Mouse (Mus musculus) limb, embryonic 11.5 days (tissue): Measurements from ENCODE around the gene Pou2f1. TPM values are rescaled to one million over a fixed set of nuclear protein-coding genes. Genes with fewer than 3 reads are reported as not detected.

Experiments used
- ATAC-seq: fragments of 200-750 bp; cut with Nextera tagmentation; 2 replicates; pipeline ENCODE4 v1.8.0; 2017; ENCODE audit warnings: low read depth; ENCODE audit not compliant: insufficient number of reproducible peaks, low FRiP score, low TSS enrichment
- DNase-seq: peaks from one replicate; pipeline ENCODE4 v3.0.0-alpha.2; 2015; ENCODE audit warnings: low spot score
- H3K27ac ChIP-seq: fragments of 300-500 bp; sonication (generic); replicated peaks from 2 replicates; pipeline ENCODE4 v1.5.1; 2014; ENCODE audit warnings: low read depth, mild to moderate bottlenecking, low read length
- H3K27me3 ChIP-seq: fragments of 300-500 bp; sonication (generic); 2 replicates; pipeline ENCODE4 v1.6.1; 2014; ENCODE audit warnings: mild to moderate bottlenecking, low read length, mixed read lengths; ENCODE audit not compliant: control insufficient read depth, insufficient read depth
- H3K36me3 ChIP-seq: fragments of 300-500 bp; sonication (generic); 2 replicates; pipeline ENCODE4 v1.6.1; 2014; ENCODE audit warnings: mild to moderate bottlenecking, low read length, moderate library complexity, mixed read lengths; ENCODE audit not compliant: control insufficient read depth, insufficient read depth
- H3K4me1 ChIP-seq: fragments of 300-500 bp; sonication (generic); 2 replicates; pipeline ENCODE4 v1.6.1; 2014; ENCODE audit warnings: low read length, mixed read lengths; ENCODE audit not compliant: control insufficient read depth, insufficient read depth
- H3K4me2 ChIP-seq: fragments of 300-500 bp; sonication (generic); 2 replicates; pipeline ENCODE4 v1.6.1; 2014; ENCODE audit warnings: low read depth, mild to moderate bottlenecking, moderate library complexity; ENCODE audit not compliant: severe bottlenecking
- H3K4me3 ChIP-seq: fragments of 300-500 bp; sonication (generic); 2 replicates; pipeline ENCODE4 v1.5.1; 2014; ENCODE audit warnings: low read depth, low read length
- H3K9ac ChIP-seq: fragments of 300-500 bp; sonication (generic); 2 replicates; pipeline ENCODE4 v1.6.1; 2014; ENCODE audit warnings: mild to moderate bottlenecking, low read length
- H3K9me3 ChIP-seq: fragments of 300-500 bp; sonication (generic); 2 replicates; pipeline ENCODE4 v1.6.1; 2016; ENCODE audit warnings: low read length; ENCODE audit not compliant: control insufficient read depth
- WGBS: fragments of 180-500 bp; shearing (Covaris S2); extraction: QIAGEN DNeasy Blood & Tissue Kit; methylation state at CpG from one replicate; pipeline ENCODE4 v1.1.7; 2014; 5-methylcytosine and 5-hydroxymethylcytosine counted together
- polyA plus RNA-seq: library from polyadenylated mRNA; unstranded; fragments of >200 nt; fragmentation: Nextera tagmentation; extraction: Ambion mirVana; gene quantifications from 2 replicates; pipeline ENCODE4 v1.2.1, GENCODE M21; 2014

Pou2f1 gene
- polyA plus RNA-seq, 1 experiment from 2014 or later: 33.7 TPM

DNA sequence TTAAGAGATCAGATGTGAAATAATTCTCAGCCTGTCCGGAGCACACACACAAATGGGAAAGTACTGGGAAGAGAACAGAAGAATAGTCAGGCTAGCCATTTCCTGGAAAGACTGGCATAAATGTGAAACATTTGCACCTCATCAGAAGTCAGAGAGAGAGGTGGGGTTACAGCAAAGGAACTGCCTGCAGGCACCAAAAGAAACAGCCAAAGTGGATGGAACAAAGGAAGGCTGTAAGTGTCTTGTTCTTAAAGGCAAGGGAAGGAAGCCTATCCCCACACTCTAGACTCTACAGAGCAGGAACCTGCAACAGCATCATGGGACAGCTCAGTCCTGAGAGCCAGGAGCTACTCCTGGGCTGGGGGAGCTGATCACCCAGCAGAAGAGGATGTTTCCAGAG is 39.0 kb upstream of the Pou2f1 start:
- Histone ChIP-seq H3K9ac (no peak overlapping the region), H3K4me1 (peaks cover 28% of the 10 kb centered on the region), H3K27ac (no peak overlapping the region), H3K27me3 (no peaks in the 10 kb centered on the region), H3K4me2 (no peak overlapping the region), H3K36me3 (no peaks in the 10 kb centered on the region), H3K4me3 (no peak overlapping the region), H3K9me3 (no peaks in the 10 kb centered on the region)
- 39% methylated on average over 1 of the region's 1 CpGs for WGBS
- DNase-seq: no peak
- no peak for ATAC-seq

DNA sequence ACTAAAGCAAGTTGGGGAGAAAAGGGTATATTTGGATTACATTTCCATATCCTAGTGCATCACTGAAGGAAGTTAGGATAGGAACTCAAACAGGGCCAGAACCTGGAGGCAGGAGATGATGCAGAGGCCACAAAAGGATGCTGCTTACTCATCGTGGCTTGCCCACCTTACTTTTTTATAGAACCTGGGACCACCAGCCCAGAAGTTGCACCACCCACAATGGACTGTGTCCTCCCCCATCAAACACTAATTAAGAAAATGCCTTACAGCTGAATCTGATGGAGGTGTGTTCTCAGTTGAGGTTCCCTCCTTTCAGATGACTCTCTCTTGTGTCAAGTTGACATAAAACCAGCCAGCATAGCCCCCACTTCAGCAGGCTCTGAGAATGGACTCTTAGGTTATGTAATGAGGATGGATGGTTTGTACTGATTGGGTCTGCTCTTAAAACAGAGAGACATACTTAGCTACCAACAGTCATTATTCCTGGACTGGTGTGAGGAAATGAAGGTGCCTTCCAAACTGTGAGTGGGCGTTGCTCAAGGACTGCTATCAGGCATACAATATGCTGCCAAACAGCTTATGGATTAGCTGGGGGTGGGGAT is 36.4 kb upstream of the Pou2f1 start:
- Histone ChIP-seq H3K36me3 (no peaks in the 10 kb centered on the region), H3K4me2 (no peak overlapping the region), H3K27me3 (no peaks in the 10 kb centered on the region), H3K4me3 (no peak overlapping the region), H3K9ac (no peak overlapping the region), H3K4me1 (peaks cover 15% of the 10 kb centered on the region), H3K27ac (no peak overlapping the region), H3K9me3 (no peaks in the 10 kb centered on the region)
- DNase-seq (no peak), ATAC-seq (no peak)
- 81% methylated on average over 2 of the region's 2 CpGs for WGBS

DNA sequence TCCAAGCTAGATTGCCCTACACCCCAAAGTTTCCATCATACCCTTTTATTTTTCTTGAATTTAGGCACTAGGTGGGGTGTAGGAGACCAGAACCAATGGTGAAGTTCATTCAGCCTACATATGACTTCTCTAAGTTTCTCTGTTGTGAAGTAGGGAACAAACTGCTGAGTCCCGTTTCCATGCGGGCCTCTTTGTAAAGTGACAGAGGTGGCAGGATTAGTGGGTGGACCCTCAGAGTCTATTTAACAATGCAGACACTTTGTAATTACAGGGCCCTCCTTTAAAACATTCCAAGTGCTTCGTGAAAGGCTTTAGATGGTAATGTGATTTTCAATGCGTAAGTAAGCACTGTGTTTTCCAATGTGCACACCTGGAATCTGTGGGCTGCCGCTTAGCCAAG is 32.6 kb upstream of the Pou2f1 start:
- no peak for ATAC-seq
- H3K36me3 ChIP-seq: no peaks in the 10 kb centered on the region
- 26% methylated on average over 5 of the region's 5 CpGs for WGBS
- H3K4me2 ChIP-seq: no peak overlapping the region
- no peaks in the 10 kb centered on the region for H3K9me3 ChIP-seq
- no peak overlapping the region for H3K4me3 ChIP-seq
- H3K9ac ChIP-seq: no peak overlapping the region
- no peaks in the 10 kb centered on the region for H3K27me3 ChIP-seq
- peaks cover 7% of the 10 kb centered on the region; the same call in 1 of the 2 replicates for H3K4me1 ChIP-seq
- no peak overlapping the region for H3K27ac ChIP-seq
- DNase-seq: no peak

DNA sequence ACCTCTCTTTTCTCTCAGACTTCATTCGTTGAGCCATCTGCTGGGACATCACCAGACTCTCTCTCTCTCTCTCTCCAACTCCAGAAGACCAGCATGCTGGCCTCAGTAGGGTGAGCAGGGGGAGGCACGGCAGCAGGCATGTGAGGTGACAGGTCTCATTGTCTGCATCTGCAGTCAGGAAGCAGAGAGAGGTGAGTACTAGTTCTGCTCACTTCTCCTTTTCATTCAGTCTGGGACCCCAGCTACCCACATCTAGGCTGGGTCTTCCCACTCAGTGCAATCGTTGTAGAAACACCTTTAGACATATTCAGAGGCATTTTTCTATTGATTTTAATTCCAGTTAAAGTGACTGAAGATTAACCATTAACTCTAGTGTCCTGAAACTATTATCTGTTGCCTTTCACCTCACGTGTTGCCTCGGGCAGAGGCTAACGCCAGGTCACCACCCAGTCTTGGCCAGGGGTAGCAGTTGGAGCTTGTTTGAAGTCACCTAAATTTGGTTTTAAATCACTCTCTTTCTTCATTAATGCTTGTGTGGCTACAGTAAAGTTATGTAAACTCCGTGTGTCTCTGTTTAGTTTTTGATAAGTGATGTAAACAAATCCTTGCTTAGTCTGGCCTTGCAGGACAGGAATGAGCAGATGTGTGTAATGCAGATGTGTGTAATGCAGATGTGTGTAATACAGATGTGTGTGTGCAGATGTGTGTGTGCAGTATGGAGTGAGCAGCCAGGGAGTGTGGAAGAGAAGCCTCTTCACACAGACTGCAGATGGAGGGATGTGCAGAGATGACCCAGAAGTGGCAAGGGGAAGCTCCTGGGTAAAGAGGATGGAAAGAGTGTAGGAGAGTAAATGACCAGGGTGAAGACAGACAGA is 29.4 kb upstream of the Pou2f1 start:
- H3K4me2 ChIP-seq: no peak overlapping the region
- no peak overlapping the region for H3K4me3 ChIP-seq
- ATAC-seq: no peak
- WGBS: 62% methylated on average over 7 of the region's 7 CpGs
- no peak overlapping the region for H3K27ac ChIP-seq
- H3K27me3 ChIP-seq: no peaks in the 10 kb centered on the region
- H3K9ac ChIP-seq: no peak overlapping the region
- no peak for DNase-seq
- H3K4me1 ChIP-seq: peaks cover 7% of the 10 kb centered on the region; the same call in 1 of the 2 replicates
- no peaks in the 10 kb centered on the region for H3K9me3 ChIP-seq
- H3K36me3 ChIP-seq: no peaks in the 10 kb centered on the region

DNA sequence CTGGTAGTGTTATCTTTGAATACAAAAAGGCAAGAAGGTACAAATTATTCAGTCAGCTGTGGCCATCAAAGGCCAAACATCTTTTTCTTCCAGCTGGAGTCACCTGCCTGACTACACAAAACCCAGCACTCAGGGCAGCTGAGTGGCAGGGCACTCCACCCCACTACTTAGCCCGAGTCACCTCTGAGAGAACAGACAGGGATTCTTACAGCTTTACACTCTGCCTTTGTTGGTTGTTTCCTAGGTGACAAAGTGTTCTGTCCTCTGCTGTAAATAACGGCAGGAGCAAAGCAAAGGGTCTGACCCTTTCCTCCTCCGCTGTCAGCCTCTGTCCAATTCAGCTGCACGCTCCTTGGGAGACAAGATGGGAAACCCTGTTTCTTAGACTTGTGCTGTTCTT is 21.5 kb upstream of the Pou2f1 start:
- no peaks in the 10 kb centered on the region for H3K4me1 ChIP-seq

DNA sequence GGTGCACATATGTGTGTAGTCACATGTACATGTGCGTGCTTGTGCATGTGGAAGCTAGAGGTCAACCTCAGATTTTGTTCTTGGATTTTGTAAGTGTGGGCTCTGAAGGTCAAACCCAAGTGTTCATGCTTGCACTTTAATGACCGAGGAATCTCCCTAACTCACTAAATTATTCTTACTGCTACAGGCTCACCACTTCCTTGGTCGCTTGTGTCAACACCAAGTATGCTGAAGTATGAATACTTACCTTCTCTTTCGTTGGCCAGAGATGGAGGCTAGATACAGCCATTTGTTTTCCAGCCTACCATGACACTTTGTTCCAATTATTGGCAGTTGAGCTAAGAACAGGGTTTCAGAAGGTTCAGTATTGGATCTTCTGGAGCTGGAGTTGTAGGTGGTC is 14.7 kb upstream of the Pou2f1 start:
- WGBS: 84% methylated on average over 4 of the region's 4 CpGs
- Histone ChIP-seq H3K36me3 (no peaks in the 10 kb centered on the region), H3K9me3 (no peaks in the 10 kb centered on the region), H3K27ac (no peak overlapping the region), H3K27me3 (no peaks in the 10 kb centered on the region), H3K4me2 (no peak overlapping the region), H3K9ac (no peak overlapping the region), H3K4me3 (no peak overlapping the region), H3K4me1 (no peaks in the 10 kb centered on the region)
- ATAC-seq: no peak
- DNase-seq: no peak

More for the DNA sequence above, 21.5 kb upstream of the Pou2f1 start:
- DNase-seq: no peak
- Histone ChIP-seq H3K36me3 (no peaks in the 10 kb centered on the region), H3K27me3 (no peaks in the 10 kb centered on the region), H3K4me3 (no peak overlapping the region), H3K9ac (no peak overlapping the region), H3K27ac (no peak overlapping the region), H3K9me3 (no peaks in the 10 kb centered on the region), H3K4me2 (no peak overlapping the region)
- no peak for ATAC-seq
- WGBS: 27% methylated on average over 4 of the region's 4 CpGs

DNA sequence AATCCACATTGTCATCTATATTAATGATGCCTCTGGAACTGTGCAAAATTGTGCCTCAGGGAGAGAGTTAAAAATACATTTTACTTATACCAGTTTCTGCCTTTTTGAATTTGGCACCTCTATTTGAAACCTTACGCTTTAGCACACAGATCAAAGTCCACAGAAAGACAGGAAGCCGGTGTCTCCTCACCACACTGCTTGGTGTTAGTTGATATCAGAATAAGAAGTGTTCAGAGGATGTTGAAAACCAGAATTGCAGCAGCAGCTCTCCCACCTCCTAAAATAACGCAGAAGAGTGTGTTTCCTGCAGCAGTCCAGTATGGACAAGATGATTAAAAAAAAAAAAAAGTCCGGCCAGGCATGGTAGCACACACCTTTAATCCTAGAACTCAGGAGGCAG is 13.8 kb upstream of the Pou2f1 start:
- no peak for DNase-seq
- Histone ChIP-seq H3K36me3 (no peaks in the 10 kb centered on the region), H3K9me3 (no peaks in the 10 kb centered on the region), H3K27ac (no peak overlapping the region), H3K4me1 (no peaks in the 10 kb centered on the region), H3K27me3 (no peaks in the 10 kb centered on the region), H3K4me2 (no peak overlapping the region), H3K4me3 (no peak overlapping the region), H3K9ac (no peak overlapping the region)
- WGBS: 67% methylated on average over 4 of the region's 4 CpGs
- ATAC-seq: no peak

DNA sequence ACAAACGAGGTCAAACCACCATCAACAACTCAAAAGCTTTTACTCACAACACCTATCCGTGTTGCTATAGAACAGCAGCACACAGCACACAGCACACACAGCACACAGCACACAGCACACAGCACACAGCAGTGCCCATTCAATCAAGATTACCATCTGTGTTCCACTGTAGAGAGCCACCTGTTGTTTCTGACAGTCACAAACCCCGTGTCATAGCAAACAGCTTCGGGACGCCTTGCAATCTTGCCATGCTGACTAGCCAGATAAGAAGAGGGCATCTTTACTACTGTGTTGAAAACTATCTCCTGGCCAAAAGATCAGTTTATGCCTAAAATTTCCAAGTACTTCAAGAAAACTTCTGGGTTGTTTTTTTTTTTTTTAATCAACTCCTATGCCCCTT is 12.1 kb upstream of the Pou2f1 start:
- Histone ChIP-seq H3K4me1 (no peaks in the 10 kb centered on the region), H3K9ac (no peak overlapping the region), H3K9me3 (no peaks in the 10 kb centered on the region), H3K36me3 (no peaks in the 10 kb centered on the region), H3K4me2 (no peak overlapping the region), H3K27me3 (no peaks in the 10 kb centered on the region), H3K27ac (no peak overlapping the region), H3K4me3 (no peak overlapping the region)
- no peak for DNase-seq
- ATAC-seq: no peak
- WGBS: 69% methylated on average over 5 of the region's 5 CpGs
